Mouse (Mus musculus) E14TG2a.4 (cell line): ENCODE data around the gene Tspan5.

Experiments used
- CTCF ChIP-seq: conservative IDR thresholded peaks from 2 replicates; pipeline ENCODE4 v1.5.1; 2014; ENCODE audit warnings: low read length
- NANOG ChIP-seq: IDR thresholded peaks from 2 replicates; pipeline ENCODE4 v1.6.1; 2014; ENCODE audit warnings: borderline replicate concordance, low read length, mixed read lengths

DNA sequence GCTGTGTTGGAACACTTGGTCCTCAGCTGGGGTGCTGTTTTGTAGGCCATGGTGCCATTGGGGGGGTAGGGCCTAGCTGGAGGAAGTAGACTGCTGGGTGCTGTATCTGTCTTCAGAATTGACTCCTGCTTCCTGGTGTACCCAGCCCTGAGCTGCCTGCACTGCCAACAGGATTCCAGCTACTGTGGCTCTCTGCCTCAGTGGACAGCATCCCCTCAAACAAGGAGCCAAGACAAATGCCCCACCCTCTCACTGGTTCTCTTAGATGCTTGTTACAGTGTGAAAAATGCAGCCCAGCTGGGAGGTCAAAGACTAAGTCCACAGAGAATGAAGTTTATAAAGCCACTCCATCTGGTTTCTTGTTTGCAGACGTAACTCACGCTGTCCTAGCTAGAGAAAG lies 101.2 kb downstream of the Tspan5 start:
- TF ChIP-seq CTCF: no peak
- no peak for TF ChIP-seq NANOG
